Mouse (Mus musculus): ENCODE measurements around the gene Gnb1. TPM values are rescaled to one million over a fixed set of nuclear protein-coding genes. Genes with fewer than 3 reads are reported as not detected.

Gnb1 gene
- total and polyA plus RNA-seq, 2 experiments from 2014 or later = 405 to 1,405 TPM

GRCm38 (mm10) chr4:155559454-155559853, 68.3 kb downstream of the Gnb1 start:
- no peak for TF ChIP-seq CTCF (IDR thresholded peaks at IDR 0.05)
- no peak overlapping the region for H3K4me2 ChIP-seq (ENCODE audit: low read depth, low read length, poor library complexity, severe bottlenecking)
- no peaks in the 10 kb centered on the region for H3K9me3 ChIP-seq (ENCODE audit: low read length)
- H3K4me3 ChIP-seq (ENCODE audit: low read depth, low read length) = no peak overlapping the region
- 80% methylated on average over 6 of the region's 6 CpGs for WGBS
- DNase-seq (ENCODE audit: low spot score) (no peak), ATAC-seq (ENCODE audit: low FRiP score) (no peak)
- no peaks in the 10 kb centered on the region for H3K27me3 ChIP-seq (ENCODE audit: insufficient read depth, low read length)
- H3K9ac ChIP-seq (replicated peaks; ENCODE audit: low read length, poor library complexity, severe bottlenecking) = no peak overlapping the region
- peaks cover 38% of the 10 kb centered on the region for H3K36me3 ChIP-seq (ENCODE audit: insufficient read depth, low read length)
- no peak overlapping the region for H3K27ac ChIP-seq (ENCODE audit: low read depth, low read length)
- H3K4me1 ChIP-seq (ENCODE audit: insufficient read depth, low read length) = 0 out of 2 replicates have a peak, but pooled peaks cover 1% of the 10 kb centered on the region

DNA sequence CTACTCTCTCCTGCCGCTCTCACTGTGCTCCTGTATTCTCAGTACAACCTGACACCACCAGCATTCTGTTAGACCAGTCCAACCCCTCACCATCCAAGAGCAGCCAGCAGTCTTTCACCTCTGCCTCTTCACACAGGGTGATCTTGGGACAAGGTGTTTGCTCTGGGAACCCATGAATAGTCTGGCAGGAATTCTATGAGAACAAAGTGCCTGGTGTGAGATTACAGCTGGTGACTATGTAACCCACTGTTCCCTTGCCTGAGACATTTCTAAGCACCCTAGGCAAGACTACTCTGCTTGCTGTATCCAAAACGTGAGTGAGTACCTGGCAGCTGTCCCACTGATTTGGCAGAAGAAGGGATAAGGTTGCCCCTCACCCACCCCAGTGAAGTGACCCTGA, 69.8 kb downstream of the Gnb1 start:
- TF ChIP-seq CTCF (IDR thresholded peaks at IDR 0.05) = no peak
- Histone ChIP-seq H3K9me3 (ENCODE audit: low read length) (no peaks in the 10 kb centered on the region), H3K27ac (ENCODE audit: low read depth, low read length) (no peak overlapping the region), H3K36me3 (ENCODE audit: insufficient read depth, low read length) (peaks cover 27% of the 10 kb centered on the region), H3K4me3 (ENCODE audit: low read depth, low read length) (no peak overlapping the region), H3K9ac (replicated peaks; ENCODE audit: low read length, poor library complexity, severe bottlenecking) (no peak overlapping the region), H3K27me3 (ENCODE audit: insufficient read depth, low read length) (no peaks in the 10 kb centered on the region), H3K4me2 (ENCODE audit: low read depth, low read length, poor library complexity, severe bottlenecking) (no peak overlapping the region), H3K4me1 (ENCODE audit: insufficient read depth, low read length) (peaks cover 11% of the 10 kb centered on the region; the same call in 1 of the 2 replicates)
- ATAC-seq (ENCODE audit: low FRiP score) (no peak), DNase-seq (ENCODE audit: low spot score) (no peak)
- WGBS = 48% methylated on average over 2 of the region's 2 CpGs

DNA sequence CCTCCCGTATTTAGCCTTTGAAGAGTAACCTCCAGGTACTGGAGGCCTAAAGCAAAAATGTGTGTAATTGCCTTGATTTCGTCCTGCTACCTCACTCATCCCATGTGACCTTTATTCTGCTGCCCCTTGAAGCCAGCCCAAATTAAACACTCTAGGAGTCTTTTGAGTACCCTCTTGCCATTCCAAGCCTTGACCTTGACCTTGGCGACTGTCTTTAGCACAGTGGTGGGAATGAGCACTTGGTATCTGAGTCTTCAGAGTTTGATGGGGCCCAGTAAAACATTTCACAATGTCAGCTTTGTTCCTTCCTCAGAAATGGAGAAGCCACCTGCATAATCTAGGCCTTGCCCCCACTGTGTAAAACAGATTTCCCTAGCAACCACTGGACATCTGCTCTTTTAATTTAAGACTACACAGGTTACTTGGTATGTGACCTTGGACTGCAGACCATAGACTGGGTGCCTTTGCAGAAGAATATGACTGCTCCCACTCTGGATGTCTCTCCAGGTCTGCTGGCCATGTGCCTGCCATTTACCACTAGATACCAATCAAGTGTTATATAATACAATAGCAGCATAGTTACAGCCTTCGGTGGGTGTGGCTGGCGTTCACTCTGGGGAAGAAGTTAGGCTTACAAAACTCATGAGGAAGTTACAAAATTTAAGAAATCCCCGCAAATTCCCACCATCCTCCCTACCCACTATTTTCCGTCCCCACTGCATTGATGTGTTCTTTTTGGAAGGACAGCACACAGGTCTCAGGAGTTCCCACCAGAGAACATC, 70.7 kb downstream of the Gnb1 start, which contains the start of gene Nadk:
Gene Nadk (plus strand): TSS at position 718 of the 782 bp plus-strand sequence.
- no peak for DNase-seq (ENCODE audit: low spot score)
- H3K4me2 ChIP-seq (ENCODE audit: low read depth, low read length, poor library complexity, severe bottlenecking) = peak within 1 kb of the TSS; percentile 78
- H3K36me3 ChIP-seq (ENCODE audit: insufficient read depth, low read length) = peaks cover 27% of the 10 kb centered on the region
- H3K27me3 ChIP-seq (ENCODE audit: insufficient read depth, low read length) = no peaks in the 10 kb centered on the region
- no peaks in the 10 kb centered on the region for H3K9me3 ChIP-seq (ENCODE audit: low read length)
- 71% methylated on average over 7 of the region's 7 CpGs for WGBS
- peaks cover 11% of the 10 kb centered on the region; the same call in 1 of the 2 replicates for H3K4me1 ChIP-seq (ENCODE audit: insufficient read depth, low read length)
- peak within 1 kb of the TSS; percentile 48; the same call in 1 of the 2 replicates for H3K9ac ChIP-seq (replicated peaks; ENCODE audit: low read length, poor library complexity, severe bottlenecking)
- TF ChIP-seq CTCF (IDR thresholded peaks at IDR 0.05) = no peak
- ATAC-seq (ENCODE audit: low FRiP score) = no peak
- H3K27ac ChIP-seq (ENCODE audit: low read depth, low read length) = peak within 1 kb of the TSS; percentile 94
- peak within 1 kb of the TSS; percentile 83 for H3K4me3 ChIP-seq (ENCODE audit: low read depth, low read length)

- no peak for TF ChIP-seq CTCF (IDR thresholded peaks at IDR 0.05)
- no peak for ATAC-seq (ENCODE audit: low FRiP score)
Observed at GRCm38 (mm10) chr4:155562725-155563399, 71.7 kb downstream of the Gnb1 start.

DNA sequence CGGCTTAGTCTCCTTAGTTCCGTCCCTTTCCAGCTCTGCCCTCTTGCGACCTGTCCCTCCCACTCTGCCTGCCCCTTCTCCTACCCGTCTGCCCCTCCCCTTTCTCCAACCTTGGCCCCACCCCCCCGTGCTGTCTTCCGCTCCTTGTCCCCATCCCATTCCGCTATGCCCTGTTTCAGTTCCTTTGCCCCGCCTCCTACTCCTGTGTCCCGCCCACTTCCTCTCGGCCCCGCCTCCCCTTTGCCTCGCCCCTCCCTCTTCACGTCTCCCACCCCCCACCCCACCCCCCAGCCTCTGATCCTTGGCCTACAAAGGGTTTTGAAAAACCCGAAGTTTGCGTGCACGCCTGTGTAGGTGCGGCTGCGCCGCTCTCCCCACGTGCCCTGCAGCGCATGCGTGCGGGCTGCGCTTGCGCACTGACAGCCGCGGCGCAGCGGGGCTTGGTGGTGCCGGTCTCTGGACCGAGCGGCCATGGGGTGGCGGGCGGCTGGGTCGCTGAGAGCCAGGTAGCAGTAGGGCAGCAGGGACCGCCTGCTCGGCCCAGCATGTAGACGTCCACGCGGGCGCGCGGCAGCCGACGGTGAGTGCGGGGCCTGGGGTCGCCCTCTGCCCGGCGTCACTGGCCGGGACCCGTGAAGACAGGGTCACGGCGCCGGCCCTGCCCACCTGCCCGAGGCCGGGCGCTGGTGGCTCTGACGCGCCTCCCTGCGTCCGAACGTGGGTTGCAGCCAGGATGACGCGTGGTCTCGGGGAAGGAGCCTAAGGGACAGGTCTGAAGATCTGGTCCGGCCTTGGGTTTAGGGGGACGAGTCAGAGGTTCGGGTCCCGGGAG, 72.5 kb downstream of the Gnb1 start:
- H3K4me2 ChIP-seq (ENCODE audit: low read depth, low read length, poor library complexity, severe bottlenecking) = peak overlapping the region; percentile 78

More at GRCm38 (mm10) chr4:155562725-155563399, 71.7 kb downstream of the Gnb1 start:
- Histone ChIP-seq H3K9me3 (ENCODE audit: low read length) (no peaks in the 10 kb centered on the region), H3K4me2 (ENCODE audit: low read depth, low read length, poor library complexity, severe bottlenecking) (peak overlapping the region; percentile 78), H3K27me3 (ENCODE audit: insufficient read depth, low read length) (no peaks in the 10 kb centered on the region), H3K27ac (ENCODE audit: low read depth, low read length) (peak overlapping the region; percentile 94), H3K9ac (replicated peaks; ENCODE audit: low read length, poor library complexity, severe bottlenecking) (peak overlapping the region; percentile 48; the same call in 1 of the 2 replicates), H3K4me1 (ENCODE audit: insufficient read depth, low read length) (peaks cover 11% of the 10 kb centered on the region; the same call in 1 of the 2 replicates), H3K36me3 (ENCODE audit: insufficient read depth, low read length) (peaks cover 29% of the 10 kb centered on the region), H3K4me3 (ENCODE audit: low read depth, low read length) (peak overlapping the region; percentile 83)
- 2% methylated on average over 18 of the region's 19 CpGs for WGBS
- DNase-seq (ENCODE audit: low spot score) = peak; percentile 65

More for the DNA sequence above, 72.5 kb downstream of the Gnb1 start:
- peak; percentile 54 for TF ChIP-seq CTCF (IDR thresholded peaks at IDR 0.05)
- peak overlapping the region; percentile 72 for H3K9ac ChIP-seq (replicated peaks; ENCODE audit: low read length, poor library complexity, severe bottlenecking)
- H3K4me1 ChIP-seq (ENCODE audit: insufficient read depth, low read length) = peaks cover 11% of the 10 kb centered on the region; the same call in 1 of the 2 replicates
- H3K27me3 ChIP-seq (ENCODE audit: insufficient read depth, low read length) = no peaks in the 10 kb centered on the region
- ATAC-seq (ENCODE audit: low FRiP score) (peak; percentile 97), DNase-seq (ENCODE audit: low spot score) (peak; percentile 97)
- under 1% methylated on average over 65 of the region's 69 CpGs for WGBS
- no peaks in the 10 kb centered on the region for H3K9me3 ChIP-seq (ENCODE audit: low read length)
- peak overlapping the region; percentile 83 for H3K4me3 ChIP-seq (ENCODE audit: low read depth, low read length)
- H3K36me3 ChIP-seq (ENCODE audit: insufficient read depth, low read length) = peaks cover 25% of the 10 kb centered on the region
- H3K27ac ChIP-seq (ENCODE audit: low read depth, low read length) = peak overlapping the region; percentile 94
